Mouse (Mus musculus): ENCODE results near the gene Cnnm3. TPM values are rescaled to one million over a fixed set of nuclear protein-coding genes. Genes with fewer than 3 reads are reported as not detected.

The Cnnm3 gene
- total RNA-seq, 2 experiments from 2014 or later, result 23.1 to 29.8 TPM

Small RNAs within 50 kb of the gene (microRNA-seq; reads per million reads assigned to microRNA genes)
- gene Gm47280, result not detected

Other genes starting within 250 kb of the Cnnm3 start
- 1 to 10 TPM; 4.9 to 7.4 TPM for gene Neurl3, start 237.2 kb upstream of the Cnnm3 start, total RNA-seq (2021)
- 1 to 10 TPM; 8.9 to 9.2 TPM for gene Arid5a, start 204.1 kb upstream of the Cnnm3 start, total RNA-seq (2021)
- 100 to 1,000 TPM in 1 of 2 experiments, 10 to 100 TPM in 1; 82.9 to 103 TPM for gene Kansl3, start 142.7 kb upstream of the Cnnm3 start, total RNA-seq (2021)
- under 1 TPM in 1 of 2 experiments, not detected in 1; 0.06 TPM for gene Fer1l5, start 139.6 kb upstream of the Cnnm3 start, total RNA-seq (2021)
- gene Lman2l, start 66.6 kb upstream of the Cnnm3 start, total RNA-seq (2021), result 10 to 100 TPM; 21.9 to 25.7 TPM
- gene Cnnm4, start 40.2 kb upstream of the Cnnm3 start, total RNA-seq (2021), result 1 to 10 TPM; 3.9 to 4.4 TPM
- gene Ankrd23, start 25.0 kb downstream of the Cnnm3 start, total RNA-seq (2021), result 10 to 100 TPM; 22.5 to 73.8 TPM
- gene Gm42417, start 27.6 kb downstream of the Cnnm3 start, total RNA-seq (2021), result 10 to 100 TPM; 10.2 to 32.9 TPM
- gene Ankrd39, start 35.6 kb downstream of the Cnnm3 start, total RNA-seq (2021), result 10 to 100 TPM; 12.9 to 21.6 TPM
- 10 to 100 TPM; 27.3 to 28.9 TPM for gene Sema4c, start 46.5 kb downstream of the Cnnm3 start, total RNA-seq (2021)
- under 1 TPM; 0.72 to 0.82 TPM for gene Fam178b, start 171.3 kb downstream of the Cnnm3 start, total RNA-seq (2021)
- 1,000 to 10,000 TPM; 1,610 to 1,679 TPM for gene Cox5b, start 179.6 kb downstream of the Cnnm3 start, total RNA-seq (2021)
- gene 4933424G06Rik, start 198.3 kb downstream of the Cnnm3 start, total RNA-seq (2021), result not detected
- gene Actr1b, start 202.6 kb downstream of the Cnnm3 start, total RNA-seq (2021), result 100 to 1,000 TPM; 111 to 133 TPM
- 1 to 10 TPM; 2.1 to 2.4 TPM for gene Zap70, start 249.9 kb downstream of the Cnnm3 start, total RNA-seq (2021)

Measured in adrenal gland, postnatal 10 days (tissue).